Mouse (Mus musculus) stomach, postnatal 0 days (tissue): Measurements from ENCODE around the gene 6030408B16Rik. TPM values are rescaled to one million over a fixed set of nuclear protein-coding genes. Genes with fewer than 3 reads are reported as not detected.
A peak's percentile ranks its signal among the peaks of the same experiment; 100 is the strongest.

ENCODE experiments used
- ATAC-seq: fragments of 200-750 bp; cut with Nextera tagmentation; 2 replicates; pipeline ENCODE4 v1.8.0; 2017; ENCODE audit not compliant: low FRiP score, low TSS enrichment
- DNase-seq: peaks from one replicate; pipeline ENCODE4 v3.0.0-alpha.2; 2016; ENCODE audit warnings: low spot score
- H3K27ac ChIP-seq: fragments of 300-500 bp; sonication (generic); replicated peaks from 2 replicates; pipeline ENCODE4 v1.5.1; 2014; ENCODE audit warnings: mild to moderate bottlenecking, control low read depth
- H3K27me3 ChIP-seq: fragments of 300-500 bp; sonication (generic); 2 replicates; pipeline ENCODE4 v1.6.1; 2014; ENCODE audit warnings: low read length; ENCODE audit not compliant: control insufficient read depth, insufficient read depth
- H3K36me3 ChIP-seq: fragments of 300-500 bp; sonication (generic); 2 replicates; pipeline ENCODE4 v1.6.1; 2014; ENCODE audit warnings: low read length, mixed read lengths; ENCODE audit not compliant: control insufficient read depth, insufficient read depth
- H3K4me1 ChIP-seq: fragments of 300-500 bp; sonication (generic); replicated peaks from 2 replicates; pipeline ENCODE4 v1.6.1; 2014; ENCODE audit warnings: antibody characterized with exemption; ENCODE audit not compliant: control insufficient read depth, insufficient read depth
- H3K4me2 ChIP-seq: fragments of 300-500 bp; sonication (generic); replicated peaks from 2 replicates; pipeline ENCODE4 v1.6.1; 2014; ENCODE audit warnings: low read depth, mild to moderate bottlenecking, control low read depth, moderate library complexity
- H3K4me3 ChIP-seq: fragments of 300-500 bp; sonication (generic); 2 replicates; pipeline ENCODE4 v1.5.1; 2014; ENCODE audit warnings: low read depth, low read length, control low read depth
- H3K9ac ChIP-seq: fragments of 300-500 bp; sonication (generic); 2 replicates; pipeline ENCODE4 v1.6.1; 2014; ENCODE audit warnings: mild to moderate bottlenecking, low read length, control low read depth, mixed read lengths
- H3K9me3 ChIP-seq: fragments of 300-500 bp; sonication (generic); 2 replicates; pipeline ENCODE4 v1.6.1; 2016; ENCODE audit warnings: low read length; ENCODE audit not compliant: control insufficient read depth
- CTCF ChIP-seq: IDR thresholded peaks from 2 replicates; pipeline ENCODE4 v1.5.1; 2016; ENCODE audit warnings: antibody characterized with exemption, low read depth, mild to moderate bottlenecking, moderate library complexity
- EP300 ChIP-seq: optimal IDR thresholded peaks from 2 replicates; pipeline ENCODE3; 2016; ENCODE audit warnings: antibody characterized with exemption
- WGBS: fragments of 180-500 bp; shearing (Covaris S2); extraction: QIAGEN DNeasy Blood & Tissue Kit; methylation state at CpG from one replicate; pipeline ENCODE4 v1.1.7; 2014; 5-methylcytosine and 5-hydroxymethylcytosine counted together
- polyA plus RNA-seq: library from polyadenylated mRNA; unstranded; fragments of >200 nt; fragmentation: Nextera tagmentation; extraction: Ambion mirVana; gene quantifications from 2 replicates; pipeline ENCODE4 v1.2.1, GENCODE M21; 2015

Gene 6030408B16Rik
- polyA plus RNA-seq, 1 experiment from 2014 or later: 2.4 TPM

- H3K27me3 ChIP-seq: no peaks in the 10 kb centered on the region
- no peak overlapping the region for H3K27ac ChIP-seq
- no peak overlapping the region for H3K4me3 ChIP-seq
- H3K36me3 ChIP-seq: no peaks in the 10 kb centered on the region
- 0 out of 2 replicates have a peak, but pooled peaks cover 2% of the 10 kb centered on the region for H3K4me1 ChIP-seq
- no peaks in the 10 kb centered on the region for H3K9me3 ChIP-seq
- WGBS: 77% methylated on average over 9 of the region's 9 CpGs
- no peak for ATAC-seq
- DNase-seq: no peak
- H3K4me2 ChIP-seq: no peak overlapping the region
- no peak overlapping the region for H3K9ac ChIP-seq
- TF ChIP-seq CTCF: no peak
- TF ChIP-seq EP300: no peak
These were observed 42.7 kb upstream of the 6030408B16Rik start for GRCm38 (mm10) chr15:101250220-101250800.

- DNase-seq (no peak), ATAC-seq (no peak)
- H3K4me2 ChIP-seq: no peak overlapping the region
- no peaks in the 10 kb centered on the region for H3K4me1 ChIP-seq
- no peak overlapping the region for H3K27ac ChIP-seq
- no peaks in the 10 kb centered on the region for H3K36me3 ChIP-seq
- no peak overlapping the region for H3K4me3 ChIP-seq
- no peaks in the 10 kb centered on the region for H3K27me3 ChIP-seq
- 87% methylated on average over 5 of the region's 5 CpGs for WGBS
- TF ChIP-seq CTCF (no peak), EP300 (no peak)
- no peak overlapping the region for H3K9ac ChIP-seq
- H3K9me3 ChIP-seq: no peaks in the 10 kb centered on the region
These were observed 41.1 kb upstream of the 6030408B16Rik start for GRCm38 (mm10) chr15:101251930-101252329.

- TF ChIP-seq EP300 (no peak), CTCF (no peak)
- WGBS: 77% methylated on average over 6 of the region's 6 CpGs
These were observed 40.4 kb upstream of the 6030408B16Rik start for GRCm38 (mm10) chr15:101252614-101253013.

GRCm38 (mm10) chr15:101253563-101253885 lies 39.5 kb upstream of the 6030408B16Rik start:
- Histone ChIP-seq H3K4me3 (peak overlapping the region; percentile 55), H3K36me3 (no peaks in the 10 kb centered on the region), H3K9ac (peak overlapping the region; percentile 69), H3K27ac (no peak overlapping the region), H3K27me3 (no peaks in the 10 kb centered on the region), H3K4me1 (no peaks in the 10 kb centered on the region), H3K9me3 (no peaks in the 10 kb centered on the region), H3K4me2 (peak overlapping the region; percentile 82)
- ATAC-seq: no peak
- TF ChIP-seq EP300 (no peak), CTCF (no peak)
- WGBS: 43% methylated on average over 3 of the region's 3 CpGs
- no peak for DNase-seq

More at GRCm38 (mm10) chr15:101252614-101253013, 40.4 kb upstream of the 6030408B16Rik start:
- no peak overlapping the region for H3K27ac ChIP-seq
- no peak for ATAC-seq
- no peaks in the 10 kb centered on the region for H3K9me3 ChIP-seq
- no peak for DNase-seq
- H3K27me3 ChIP-seq: no peaks in the 10 kb centered on the region
- no peaks in the 10 kb centered on the region for H3K4me1 ChIP-seq
- no peak overlapping the region for H3K4me3 ChIP-seq
- no peak overlapping the region for H3K9ac ChIP-seq
- H3K36me3 ChIP-seq: no peaks in the 10 kb centered on the region
- no peak overlapping the region for H3K4me2 ChIP-seq

GRCm38 (mm10) chr15:101253886-101254795 lies 38.9 kb upstream of the 6030408B16Rik start, which contains the start of gene Nr4a1:
Nr4a1 (plus strand) TSS chr15:101254269.
- peak within 1 kb of the TSS; percentile 69 for H3K9ac ChIP-seq
- no peaks in the 10 kb centered on the region for H3K36me3 ChIP-seq
- no peaks in the 10 kb centered on the region for H3K4me1 ChIP-seq
- H3K4me3 ChIP-seq: peak within 1 kb of the TSS; percentile 55
- H3K27me3 ChIP-seq: no peaks in the 10 kb centered on the region
- H3K9me3 ChIP-seq: no peaks in the 10 kb centered on the region
- TF ChIP-seq CTCF (peak; percentile 4; the same call in 1 of the 2 replicates), EP300 (no peak)
- 0 out of 2 replicates have a peak within 1 kb of the TSS, but pooled peaks have one; percentile 49 for H3K27ac ChIP-seq
- peak; percentile 68 for ATAC-seq
- peak within 1 kb of the TSS; percentile 82 for H3K4me2 ChIP-seq
- 2% methylated on average over 63 of the region's 82 CpGs for WGBS
- peak; percentile 76 for DNase-seq
